Mouse (Mus musculus) R1 (cell line): ENCODE data around the gene Clip2.
A peak's percentile ranks its signal among the peaks of the same experiment; 100 is the strongest.

ENCODE experiments used
- DNase-seq: peaks from one replicate; pipeline ENCODE4 v3.0.0-alpha.2; 2018; ENCODE audit warnings: low read depth, low spot score

Clip2 gene

DNA sequence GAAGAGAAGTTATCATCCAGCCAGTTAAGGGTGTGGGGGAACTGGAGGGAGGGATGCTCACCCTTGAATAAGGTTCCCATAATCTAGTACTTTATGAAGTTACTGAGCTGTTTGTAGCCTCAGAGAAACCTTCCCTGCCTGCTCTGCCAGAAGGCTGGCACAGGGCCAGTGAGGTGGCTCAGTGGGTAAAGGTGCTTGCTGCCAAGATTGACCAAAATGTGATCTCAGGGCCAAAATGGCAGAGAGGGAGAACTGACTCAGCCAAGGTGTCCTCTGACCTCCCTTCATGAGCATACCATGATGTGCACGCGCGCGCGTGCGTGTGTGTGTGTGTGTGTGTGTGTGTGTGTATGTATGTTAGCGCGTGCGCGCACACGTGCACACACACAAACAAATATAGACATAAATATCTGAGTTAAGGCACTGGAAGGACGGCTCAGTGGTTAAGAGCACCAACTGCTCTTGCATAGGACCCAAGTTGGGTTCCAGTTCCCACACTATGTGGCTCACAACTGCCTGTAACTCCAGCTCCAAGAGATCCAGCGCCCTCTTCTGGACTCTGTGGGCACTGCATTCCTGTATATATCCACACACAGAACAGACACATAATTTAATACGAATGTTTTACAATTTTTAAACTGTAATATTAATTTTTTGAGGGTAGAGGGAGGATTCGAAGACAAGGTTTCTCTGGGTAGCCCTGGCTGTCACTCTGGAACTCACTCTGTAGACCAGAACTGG, 26.1 kb downstream of the Clip2 start:
- peak; percentile 85 for DNase-seq

DNA sequence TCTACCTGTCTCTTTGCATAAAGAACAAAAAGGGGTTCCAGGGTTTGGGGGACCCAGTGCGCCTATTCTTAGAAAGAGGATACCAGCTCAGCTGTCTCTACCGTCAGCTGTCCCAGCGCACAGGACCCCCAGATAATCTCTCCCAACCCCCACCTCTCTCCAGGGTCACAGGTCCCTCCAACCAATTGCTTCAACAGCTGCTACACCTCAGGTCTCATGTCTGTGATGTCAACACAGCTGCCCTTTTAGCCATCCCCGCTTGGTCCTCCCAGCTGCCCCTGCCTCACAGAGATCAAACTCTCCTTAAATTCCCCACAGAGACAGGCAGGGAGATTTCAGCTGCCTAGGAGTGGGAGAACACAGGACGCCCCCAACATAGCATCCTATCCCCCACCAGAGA, 28.5 kb downstream of the Clip2 start:
- DNase-seq = no peak

DNA sequence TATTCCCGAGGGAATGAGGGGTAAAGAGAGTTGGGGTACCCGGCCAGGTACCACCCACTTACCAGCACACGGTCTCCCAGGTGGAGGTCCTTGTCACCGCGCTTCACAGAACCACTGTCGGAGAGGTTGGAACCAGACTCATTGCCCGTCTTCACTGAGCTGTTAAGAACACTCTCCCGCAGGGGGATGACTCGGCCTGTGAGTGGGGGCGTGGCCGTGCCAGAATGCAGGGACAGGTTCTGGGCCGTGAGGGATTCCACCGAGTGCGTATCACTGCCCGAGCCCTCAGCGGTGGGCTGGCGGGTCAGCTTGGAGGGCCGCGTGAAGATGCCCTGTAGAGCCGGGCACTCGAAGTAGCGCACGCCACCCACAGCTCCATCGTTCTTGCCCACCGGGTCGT, 29.7 kb downstream of the Clip2 start:
- DNase-seq = peak; percentile 67

DNA sequence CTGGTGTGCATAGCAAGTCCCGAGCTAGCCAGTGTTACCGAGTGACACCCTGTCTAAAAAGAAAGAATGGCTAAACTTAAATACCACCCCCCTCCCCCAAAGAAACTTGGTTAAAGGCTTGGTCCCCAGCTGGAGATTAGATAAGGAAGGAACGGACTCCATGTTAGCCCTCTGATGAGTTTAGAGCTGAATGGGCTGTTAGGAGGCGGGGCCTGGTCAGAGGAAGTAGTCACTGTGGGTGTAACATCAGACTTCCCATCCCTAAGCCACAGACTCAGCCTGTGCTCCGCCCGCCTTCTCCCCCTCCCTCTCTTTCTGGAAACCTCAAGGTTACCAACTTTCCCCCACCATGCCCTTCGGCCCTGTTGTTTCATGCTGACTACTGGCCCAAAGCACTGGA, 30.4 kb downstream of the Clip2 start:
- DNase-seq = peak; percentile 89

DNA sequence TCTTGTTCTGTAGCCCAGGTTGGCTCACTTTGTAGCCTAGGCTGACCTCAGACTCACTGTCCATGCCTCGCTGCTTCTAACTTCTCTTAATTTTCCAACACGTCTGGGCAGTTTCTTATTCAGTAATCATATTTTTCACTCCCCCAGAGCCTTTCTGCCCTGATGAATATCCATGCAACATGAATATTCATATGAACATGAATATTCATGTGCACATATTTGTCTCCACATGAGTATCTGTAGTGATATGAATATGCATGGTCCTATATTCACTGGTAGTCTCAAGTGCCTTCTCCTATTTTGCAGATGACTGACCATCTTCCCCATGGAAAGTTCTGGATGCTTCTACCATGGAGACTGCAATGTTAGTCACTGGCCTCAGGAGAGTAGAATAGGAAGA, 31.1 kb downstream of the Clip2 start:
- DNase-seq = no peak

DNA sequence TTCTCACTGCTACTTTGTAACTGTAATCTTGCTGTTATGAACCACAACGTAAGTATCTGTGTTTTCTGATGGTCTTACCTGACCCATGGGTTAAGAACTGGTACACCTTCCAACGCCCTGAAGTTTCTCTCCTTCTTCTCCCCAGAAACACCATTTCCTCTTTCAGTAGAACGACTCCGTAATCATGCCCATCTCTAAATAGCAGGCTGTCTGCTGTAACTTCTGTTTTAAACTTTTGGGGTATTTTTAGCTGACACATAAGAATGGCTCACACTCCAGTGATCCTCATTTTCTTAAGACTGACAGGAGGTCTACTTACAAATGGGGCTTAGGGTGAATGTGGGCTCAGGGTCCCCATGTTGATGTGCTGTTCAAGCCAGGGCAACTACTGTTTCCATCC, 32.1 kb downstream of the Clip2 start:
- no peak for DNase-seq

DNA sequence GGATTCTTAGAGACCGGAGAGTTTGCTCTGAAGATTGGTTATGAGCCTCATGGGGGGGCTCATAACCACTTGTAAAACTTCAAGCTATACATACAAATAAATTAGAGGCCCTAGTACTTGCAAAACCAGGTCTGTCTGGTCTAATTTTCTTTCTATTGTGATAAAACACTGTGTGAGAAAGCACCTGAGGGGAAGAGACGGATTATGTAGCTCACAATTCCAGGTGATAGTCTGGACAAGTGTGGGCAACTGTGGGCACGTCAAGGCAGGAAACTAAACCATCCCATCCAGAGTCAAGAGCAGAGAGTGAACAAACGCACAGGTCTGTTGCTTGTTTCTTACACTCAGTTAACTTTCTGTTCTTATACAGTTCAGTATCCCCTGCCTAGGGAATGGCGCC, 32.8 kb downstream of the Clip2 start:
- no peak for DNase-seq

DNA sequence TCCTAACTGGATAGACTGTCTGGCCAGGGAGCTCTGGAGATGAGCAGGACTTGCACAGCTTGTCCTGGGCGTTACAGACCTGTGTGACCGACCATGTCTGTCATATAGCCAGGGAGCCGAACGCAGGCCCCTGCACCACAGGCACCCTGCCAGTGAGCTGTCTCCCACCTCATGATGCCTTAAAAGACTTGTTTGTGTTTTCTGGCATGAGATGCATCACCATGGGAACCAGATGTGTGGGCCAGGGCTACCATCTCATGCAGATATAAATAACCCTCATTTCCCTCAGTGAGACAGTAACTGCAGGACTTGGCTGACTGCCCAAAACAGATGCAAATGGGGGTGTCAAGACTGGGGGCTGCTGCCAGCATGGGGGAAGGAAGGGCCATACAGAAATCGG, 40.1 kb downstream of the Clip2 start:
- DNase-seq = no peak

DNA sequence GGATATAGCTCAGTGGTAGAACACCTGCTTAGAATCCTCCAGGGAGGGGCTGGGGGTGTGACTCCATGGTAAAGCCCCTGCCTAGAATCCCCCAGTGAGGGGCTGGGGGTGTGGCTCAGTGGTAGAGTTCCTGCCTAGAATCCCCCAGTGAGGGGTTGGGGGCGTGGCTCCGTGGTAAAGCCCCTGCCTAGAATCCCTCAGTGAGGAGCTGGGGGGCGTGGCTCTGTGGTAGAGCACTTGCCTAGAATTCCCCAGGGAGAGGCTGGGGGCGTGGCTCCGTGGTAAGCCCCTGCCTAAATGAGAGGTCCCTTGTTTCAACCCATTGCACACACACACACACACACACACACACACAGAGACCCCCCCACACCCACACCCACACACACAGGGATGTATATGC, 42.0 kb downstream of the Clip2 start:
- peak; percentile 82 for DNase-seq

DNA sequence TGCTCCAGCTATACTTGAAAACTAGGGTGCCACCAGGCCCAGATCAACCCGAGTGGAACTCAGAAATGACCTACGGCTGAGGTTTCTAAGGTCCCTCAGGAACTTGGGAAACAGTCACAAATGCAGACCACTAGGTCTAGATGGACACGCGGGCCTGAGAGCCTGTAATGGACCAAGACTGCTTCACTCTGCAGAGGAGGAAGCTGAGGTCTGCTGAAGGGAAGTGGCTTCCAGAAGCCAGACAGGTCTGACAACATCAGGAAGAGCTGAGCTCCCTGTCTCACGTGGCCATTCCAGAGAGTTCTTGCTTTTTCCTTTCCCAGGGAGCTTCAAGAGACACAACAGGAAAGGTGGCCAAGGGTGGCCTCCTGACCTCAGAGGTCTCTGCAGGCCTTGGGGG, 43.3 kb downstream of the Clip2 start:
- no peak for DNase-seq

DNA sequence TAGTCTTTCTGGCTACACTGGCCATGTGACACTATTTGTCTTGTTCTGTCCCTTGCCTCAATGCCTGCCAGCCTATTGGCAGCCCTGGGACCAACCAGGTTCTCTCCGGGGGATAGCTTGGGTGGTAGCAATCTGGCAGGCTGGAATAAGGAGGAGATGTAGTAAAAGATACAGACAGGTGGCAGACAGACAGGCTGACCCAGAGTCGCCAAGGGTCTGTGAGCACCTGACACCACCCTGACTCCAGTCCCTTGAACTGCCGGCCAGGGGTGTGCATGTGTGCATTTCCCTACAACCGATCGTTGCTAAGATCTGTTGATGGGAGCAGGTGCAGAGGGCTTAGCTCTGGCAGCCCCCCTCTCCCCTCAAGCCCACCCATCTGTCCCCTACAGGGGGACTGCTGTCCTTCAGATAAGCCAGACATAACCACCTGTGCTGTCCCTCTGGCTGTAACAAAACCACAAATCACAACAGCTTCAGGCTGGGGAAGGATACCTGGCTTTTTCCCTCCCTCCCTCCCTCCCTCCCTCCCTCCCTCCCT, 44.3 kb downstream of the Clip2 start:
- no peak for DNase-seq

DNA sequence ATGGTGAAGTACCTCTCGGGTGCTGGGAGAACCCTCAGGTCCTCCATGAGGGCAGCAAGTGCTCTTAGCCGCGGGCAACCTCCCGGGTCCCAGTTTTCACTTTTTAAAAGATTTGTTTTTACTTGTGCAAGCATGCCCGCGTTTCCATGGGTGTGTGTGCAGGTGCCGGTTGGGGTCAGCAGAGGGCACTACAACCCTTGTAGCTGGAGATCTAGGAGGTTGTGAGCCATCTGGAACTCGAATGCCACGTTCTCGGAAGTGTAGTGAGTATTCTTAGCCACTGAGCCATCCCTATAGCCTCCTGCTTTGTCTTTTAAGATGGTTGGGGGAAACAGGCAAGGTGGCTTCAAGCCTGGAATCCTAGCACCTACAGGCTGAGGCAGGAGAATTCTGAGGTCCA, 44.9 kb downstream of the Clip2 start:
- peak; percentile 86 for DNase-seq

DNA sequence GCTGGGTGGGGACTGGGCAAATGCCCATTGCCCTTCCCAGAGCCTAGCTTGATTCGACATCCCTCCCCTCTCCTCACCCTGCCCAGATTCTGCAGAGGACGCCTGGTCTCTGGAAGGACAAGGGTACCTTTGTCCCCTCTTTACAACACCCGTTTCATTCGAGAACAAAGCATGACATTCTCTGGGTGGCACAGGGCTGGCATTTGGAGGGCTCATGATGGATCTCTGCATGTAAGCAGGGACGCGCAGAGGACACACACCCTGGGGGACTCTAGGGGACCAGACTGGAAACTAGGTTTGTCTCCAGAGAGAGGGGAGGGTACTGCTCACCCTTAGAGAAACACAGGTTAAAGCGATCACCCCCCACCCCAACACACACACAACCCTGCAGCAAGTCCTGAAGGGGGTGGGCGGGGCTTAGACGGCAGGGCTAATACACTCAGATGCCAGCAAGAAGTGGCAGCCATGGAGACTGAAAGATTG, 46.4 kb downstream of the Clip2 start:
- no peak for DNase-seq

DNA sequence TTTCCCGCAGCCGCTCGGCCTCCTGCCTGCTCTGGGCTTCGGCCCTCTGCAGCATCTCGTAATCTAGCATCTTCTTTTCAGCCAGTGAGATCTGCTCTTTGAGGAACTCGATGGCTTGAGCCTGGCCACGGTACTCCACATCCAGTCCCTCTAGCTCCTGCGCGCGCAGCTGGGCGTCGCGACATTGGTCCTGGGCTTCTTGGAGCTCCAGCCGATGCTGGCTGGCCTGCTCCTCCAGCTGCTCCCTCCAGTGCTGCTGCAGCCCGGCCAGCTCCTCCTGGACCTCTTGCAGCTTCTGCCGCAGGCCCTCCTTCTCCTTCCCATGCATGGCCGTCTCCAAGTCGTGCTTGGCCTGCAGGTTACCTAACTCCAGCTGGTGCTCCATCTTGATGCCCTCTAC, 49.6 kb downstream of the Clip2 start:
- DNase-seq = no peak

DNA sequence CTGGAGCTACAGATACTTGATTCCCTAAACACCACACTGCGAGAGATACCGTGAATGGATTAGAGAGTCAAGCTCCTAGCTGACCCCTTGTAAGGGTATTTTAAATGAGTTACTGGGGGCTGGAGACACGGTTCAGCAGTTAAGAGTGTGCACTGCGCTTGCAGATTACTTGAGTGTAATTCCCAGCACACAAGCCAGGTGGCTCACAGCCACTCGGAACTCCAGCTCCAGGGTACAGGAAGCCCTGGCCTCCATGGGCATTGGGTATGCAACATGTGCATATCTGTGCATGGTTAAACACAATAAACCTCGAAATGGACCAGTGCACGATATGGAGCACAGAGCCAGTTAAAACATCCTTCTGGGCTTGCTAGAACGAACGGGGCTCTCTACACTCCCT, 50.8 kb downstream of the Clip2 start:
- DNase-seq = peak; percentile 56

DNA sequence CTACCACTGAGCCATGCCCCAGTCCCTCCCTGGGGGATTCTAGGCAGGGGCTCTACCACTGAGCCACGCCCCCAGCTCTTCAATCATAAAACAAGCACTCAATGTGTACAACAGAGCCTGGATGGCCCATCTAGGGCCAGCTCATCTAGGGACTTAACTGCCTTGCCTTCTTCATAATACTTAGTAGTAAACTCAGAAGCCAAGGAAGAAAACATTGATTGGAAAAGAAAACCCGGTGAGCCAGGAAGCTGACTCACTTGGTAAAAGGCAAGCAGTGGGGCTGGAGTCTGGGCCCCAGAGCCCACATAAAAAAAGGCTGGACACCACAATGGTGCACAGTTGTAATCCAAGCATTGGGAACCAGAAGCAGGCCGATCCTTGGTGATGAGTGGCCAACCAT, 51.6 kb downstream of the Clip2 start:
- no peak for DNase-seq

DNA sequence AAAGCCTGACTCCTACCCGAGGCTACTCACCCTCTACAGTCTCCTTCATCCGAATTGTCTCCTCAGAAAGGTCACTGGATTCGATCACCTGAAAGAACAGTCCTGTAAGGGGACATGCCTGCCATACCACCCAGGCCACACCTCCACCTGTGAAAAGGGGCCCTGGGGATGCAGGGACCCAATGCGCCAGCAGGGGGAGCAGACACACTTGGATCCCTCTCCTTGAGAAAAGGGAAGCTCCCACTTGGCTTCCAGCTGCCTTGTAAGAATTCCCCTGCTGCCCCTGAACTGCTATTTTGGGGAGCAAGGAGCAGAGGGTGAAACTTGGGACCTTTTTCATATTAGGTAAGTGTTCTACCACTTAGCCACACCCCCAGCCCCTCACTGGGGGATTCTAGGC, 52.2 kb downstream of the Clip2 start:
- peak; percentile 86 for DNase-seq

DNA sequence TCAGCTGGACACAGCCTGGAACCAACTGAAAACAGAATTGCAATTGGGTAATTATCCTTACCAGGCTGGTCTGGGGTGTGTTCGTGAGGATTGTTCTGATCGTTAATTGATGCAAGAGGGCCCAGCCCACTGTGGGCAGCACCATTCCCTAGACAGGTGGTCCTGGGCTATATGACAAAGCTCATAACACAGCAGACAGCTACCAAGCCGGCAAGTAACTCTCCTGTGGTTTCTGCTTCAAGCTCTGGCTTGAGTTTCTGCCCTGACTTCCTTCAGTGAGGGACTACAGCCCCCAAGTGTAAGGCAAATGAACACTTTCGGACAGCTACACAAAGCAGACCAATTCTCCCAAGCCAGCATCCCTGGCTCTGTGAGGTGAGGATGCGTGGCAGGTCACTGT, 55.2 kb downstream of the Clip2 start:
- DNase-seq = no peak

DNA sequence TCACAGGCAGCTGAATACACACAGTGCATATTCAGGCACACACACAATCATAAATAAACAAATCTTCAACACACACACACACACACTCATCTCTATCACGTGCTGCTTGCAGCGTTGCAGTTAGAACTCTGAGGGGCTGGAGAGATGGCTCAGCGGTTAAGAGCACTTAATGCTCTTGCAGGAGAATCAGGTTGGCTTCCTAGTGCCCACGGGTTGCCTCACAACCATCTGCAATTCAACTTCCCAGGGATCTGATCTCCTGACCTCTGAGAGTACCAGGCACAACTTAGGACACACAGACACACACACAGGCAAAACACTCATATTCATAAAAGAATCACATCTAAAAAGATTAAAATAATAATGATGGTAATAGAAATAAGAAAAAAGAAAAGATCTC, 56.4 kb downstream of the Clip2 start:
- no peak for DNase-seq

DNA sequence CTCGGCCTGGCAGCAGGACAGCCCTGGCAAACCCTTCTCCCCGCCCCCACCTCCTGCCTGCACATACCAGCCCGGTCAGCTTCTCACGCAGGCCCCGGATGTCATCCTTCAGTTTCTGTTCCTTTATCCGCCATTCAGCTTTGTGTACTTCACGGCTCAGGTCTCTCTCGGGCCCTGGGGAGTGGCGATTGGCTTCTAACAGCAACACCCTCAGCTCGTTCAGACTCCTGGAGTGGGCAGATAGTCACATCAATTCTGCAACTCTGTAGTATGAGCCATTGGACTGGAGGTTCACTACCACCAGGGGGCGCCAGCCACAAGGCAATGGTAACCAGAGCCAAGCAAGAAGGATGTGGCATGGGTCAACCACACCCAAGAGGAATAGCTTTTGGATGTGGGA, 58.1 kb downstream of the Clip2 start:
- peak; percentile 91 for DNase-seq

DNA sequence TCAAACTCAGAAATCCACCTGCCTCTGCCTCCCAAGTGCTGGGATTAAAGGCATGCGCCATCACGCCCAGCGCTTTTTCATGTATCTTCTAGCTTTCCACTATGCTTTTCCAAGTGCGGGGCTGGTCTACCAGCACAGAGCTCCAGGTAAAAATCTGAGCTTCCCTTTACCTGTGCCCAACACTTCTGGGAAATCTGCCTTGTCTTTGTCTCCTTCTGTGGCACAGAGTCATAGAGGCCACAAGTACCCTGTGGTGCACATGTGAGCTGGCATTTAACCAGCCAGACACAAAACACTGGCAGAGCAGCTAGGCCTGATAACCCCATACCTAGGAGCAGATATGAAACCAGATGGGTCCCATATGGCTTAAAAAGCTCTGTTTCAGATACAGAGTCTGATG, 59.3 kb downstream of the Clip2 start:
- no peak for DNase-seq

DNA sequence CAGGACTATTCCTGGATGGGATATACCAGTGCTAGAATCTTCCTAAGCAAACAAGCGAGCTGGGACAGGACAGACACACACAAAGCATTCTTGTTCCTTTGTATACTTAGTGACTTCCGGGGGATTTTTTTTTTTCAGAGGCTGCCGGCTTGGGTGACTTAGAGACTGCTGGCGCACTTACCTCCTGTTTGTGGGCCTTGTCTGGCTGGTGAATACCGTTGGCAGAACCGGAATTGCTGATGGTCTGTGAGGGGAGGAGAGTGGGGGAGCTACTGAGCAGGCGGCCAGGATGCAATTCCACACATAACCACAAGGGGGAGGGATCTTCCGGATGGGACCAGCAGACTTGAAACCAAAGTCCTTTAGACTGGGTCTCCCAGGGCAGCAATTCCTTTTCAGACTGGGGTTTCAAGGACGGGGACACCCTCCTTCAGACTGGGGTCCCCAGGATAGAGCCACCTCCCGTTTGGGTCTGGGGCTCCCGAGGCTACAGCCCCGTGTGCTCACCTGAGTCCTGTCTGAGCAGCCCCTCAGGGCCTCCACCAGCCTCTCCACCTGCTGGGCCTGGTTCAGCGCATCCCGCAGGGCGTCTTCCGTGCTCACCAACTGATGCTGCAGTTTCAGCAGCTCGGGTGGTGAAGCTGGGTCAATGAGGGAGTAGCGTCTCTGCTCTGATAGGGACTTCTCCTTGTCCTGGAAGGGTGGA, 60.4 kb downstream of the Clip2 start:
- DNase-seq = peak; percentile 90

DNA sequence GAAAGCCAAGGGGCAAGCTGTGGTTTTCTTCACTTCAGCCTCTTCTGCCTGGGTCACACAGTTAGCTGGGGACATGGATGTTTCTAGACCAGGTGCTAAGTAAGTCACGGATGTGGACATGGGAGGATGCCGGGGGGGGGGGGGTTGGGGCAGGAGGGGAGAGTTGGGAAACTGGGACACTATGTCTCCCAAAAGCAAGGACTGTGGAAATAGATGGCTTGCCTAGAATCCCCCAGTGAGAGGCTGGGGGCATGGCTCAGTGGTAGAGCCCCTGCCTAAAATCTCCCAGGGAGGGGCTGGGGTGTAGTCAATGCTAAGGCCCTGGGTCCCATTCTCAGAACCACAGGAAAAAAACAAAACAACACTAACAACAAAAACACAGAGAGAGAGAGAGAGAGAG, 61.0 kb downstream of the Clip2 start:
- no peak for DNase-seq
